Mouse (Mus musculus) adrenal gland, adult (tissue): Measurements from ENCODE around the gene Glipr1l3.
"Not testable (repeated sequence)": the region's sequence is repeated elsewhere in the genome, so short reads cannot be mapped to it uniquely, and the experiment has no call there.

Experiments used
- DNase-seq, 2 experiments: peaks; one replicate each; pipeline ENCODE4 v3.0.0; 2022 to 2023; ENCODE audit warnings: low spot score in 1 of 2; ENCODE audit not compliant: inconsistent age in 2 of 2

Gene Glipr1l3

GRCm38 (mm10) chr10:112159882-112160560, at the start of gene Glipr1l3:
Gene Glipr1l3, minus strand, starts transcription at chr10:112160327.
- DNase-seq, result peak; percentile 66 to 90

GRCm38 (mm10) chr10:112203463-112203862, 43.3 kb upstream of the Glipr1l3 start:
- DNase-seq, result peak; percentile 13 to 53

- DNase-seq, result not testable (repeated sequence)
These were observed 33.8 kb upstream of the Glipr1l3 start for GRCm38 (mm10) chr10:112193919-112194318.

- DNase-seq, result not testable (repeated sequence)
These were observed 16.9 kb upstream of the Glipr1l3 start for GRCm38 (mm10) chr10:112177027-112177426.

- DNase-seq, result peak in 1 of 2 experiments; percentile 47
These were observed 3.1 kb upstream of the Glipr1l3 start, which contains the start of gene Caps2 for GRCm38 (mm10) chr10:112163168-112163766. Gene Caps2, plus strand, starts transcription at chr10:112163621.

GRCm38 (mm10) chr10:112139834-112140233, 20.3 kb downstream of the Glipr1l3 start:
- DNase-seq, result no peak

- no peak for DNase-seq
These were observed 21.2 kb downstream of the Glipr1l3 start for GRCm38 (mm10) chr10:112138871-112139430.

- DNase-seq, result peak; percentile 15 to 65
These were observed 21.9 kb downstream of the Glipr1l3 start for GRCm38 (mm10) chr10:112138050-112138870.

DNA sequence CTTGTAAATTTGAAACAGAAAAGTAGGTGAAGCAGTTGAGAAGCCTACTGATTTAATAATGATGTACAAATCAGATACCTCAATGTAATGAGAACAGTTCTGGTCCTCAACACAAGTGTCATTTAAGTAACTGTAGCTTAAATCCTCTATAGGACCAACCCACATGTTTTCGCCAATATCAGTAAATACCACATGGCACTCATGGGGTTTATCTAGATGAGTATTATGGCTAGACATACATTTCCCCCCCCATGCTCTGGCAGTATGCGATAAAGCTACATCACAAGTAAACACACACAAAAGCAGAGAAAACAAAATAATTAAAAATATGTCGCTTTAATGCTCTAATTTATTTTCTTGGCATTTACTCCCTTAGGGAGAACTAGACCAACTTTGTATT, 27.9 kb downstream of the Glipr1l3 start:
- no peak for DNase-seq

DNA sequence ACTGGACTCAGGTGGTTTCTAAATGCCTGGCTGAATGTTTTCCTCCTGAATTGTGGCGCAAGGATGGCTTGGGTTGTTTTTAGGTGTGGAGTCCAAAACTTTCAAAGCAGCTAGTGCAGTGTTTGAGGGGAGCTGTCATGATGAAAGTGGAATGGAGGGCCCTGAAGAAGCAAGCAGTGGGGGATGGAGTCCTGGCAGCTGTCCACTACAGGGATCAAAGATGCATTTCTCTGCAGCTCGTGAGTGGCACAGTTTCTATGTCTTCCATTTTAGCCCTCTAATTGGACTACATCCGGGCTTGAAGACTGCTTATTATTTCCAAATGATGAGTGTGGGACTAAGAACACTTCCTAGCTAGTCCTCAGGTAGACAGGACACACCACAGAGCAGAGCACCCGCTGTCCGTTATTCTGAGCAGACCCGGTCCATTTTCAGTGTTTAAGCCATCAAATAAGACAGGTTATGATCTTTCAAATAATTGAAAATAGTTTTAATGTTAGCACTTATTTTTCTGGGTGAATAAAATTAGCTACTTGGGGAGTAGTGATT, 32.4 kb downstream of the Glipr1l3 start:
- not testable (repeated sequence) for DNase-seq

DNA sequence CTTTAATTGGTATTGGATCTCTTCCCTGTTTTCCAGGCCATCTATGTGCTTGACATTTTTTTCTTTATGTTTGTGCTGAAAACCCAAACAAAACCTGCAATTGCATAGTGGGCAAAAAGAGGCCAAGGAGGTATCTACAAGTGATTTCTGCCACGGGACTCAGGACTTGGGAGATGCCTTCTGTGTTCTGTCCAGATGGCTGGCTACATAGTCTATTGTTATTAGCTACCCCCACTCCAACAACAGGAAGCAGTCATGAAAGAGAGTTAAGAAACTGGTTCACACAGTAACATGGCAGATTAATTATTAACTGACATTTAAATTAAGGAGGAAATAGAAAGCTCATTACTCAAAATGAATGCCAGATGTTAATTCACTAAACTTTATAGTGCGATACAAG, 35.0 kb downstream of the Glipr1l3 start:
- DNase-seq, result not testable (repeated sequence)

- DNase-seq, result no peak
These were observed 49.7 kb downstream of the Glipr1l3 start for GRCm38 (mm10) chr10:112110401-112110800.

DNA sequence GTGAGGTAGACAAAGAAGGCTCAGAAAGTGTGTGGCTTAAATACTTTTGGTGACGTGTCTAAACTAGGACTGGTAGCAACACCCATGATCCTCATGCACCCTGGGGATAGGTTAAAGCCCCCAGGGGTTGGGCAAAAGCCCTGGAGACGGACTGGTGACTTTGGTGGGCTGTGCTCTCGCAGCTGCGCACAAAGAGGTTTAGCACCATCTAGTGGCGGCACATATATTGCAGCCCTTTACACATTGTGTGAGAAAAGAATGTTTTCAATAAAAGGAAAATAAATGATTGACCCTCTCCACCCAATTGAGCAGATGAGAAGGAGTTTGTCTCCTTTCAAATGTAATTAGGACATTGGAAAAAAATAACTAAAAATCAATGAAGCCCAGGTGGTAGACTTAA, 54.3 kb downstream of the Glipr1l3 start:
- DNase-seq, result peak; percentile 27 to 81
